Mouse (Mus musculus) CD4-positive, CD25-positive, alpha-beta regulatory T cell, adult 9 weeks (primary cell): ENCODE results near the gene Olfr1138. TPM values are rescaled to one million over a fixed set of nuclear protein-coding genes. Genes with fewer than 3 reads are reported as not detected.

ENCODE experiments used
- polyA plus RNA-seq: library from polyadenylated mRNA; unstranded; fragments of 100-300 nt; shearing (Covaris generic); gene quantifications from one replicate; pipeline ENCODE4 v1.2.1, GENCODE M21; 2017

The Olfr1138 gene
- polyA plus RNA-seq: not detected

DNA sequence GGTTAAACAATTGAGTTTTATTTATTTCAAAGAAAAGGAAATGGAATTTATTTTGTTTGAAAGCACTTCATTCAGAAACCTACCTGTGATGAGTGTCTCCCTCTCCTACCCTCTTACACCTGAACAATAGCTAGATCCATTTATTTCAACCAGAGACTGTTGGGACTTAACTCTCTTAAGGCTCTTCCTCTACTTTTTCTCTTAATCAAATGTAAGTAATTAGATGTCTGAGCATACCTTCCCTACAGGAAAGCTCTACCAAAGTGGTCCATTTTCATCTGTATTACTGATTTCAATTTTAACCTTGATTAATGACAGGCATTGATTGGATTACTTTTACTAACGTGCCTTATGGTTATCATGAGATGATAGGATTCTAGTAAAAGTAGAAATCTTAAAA, at the start of gene Olfr1138:
Olfr1138 (minus strand) TSS at position 101 of the 400 bp plus-strand sequence.

DNA sequence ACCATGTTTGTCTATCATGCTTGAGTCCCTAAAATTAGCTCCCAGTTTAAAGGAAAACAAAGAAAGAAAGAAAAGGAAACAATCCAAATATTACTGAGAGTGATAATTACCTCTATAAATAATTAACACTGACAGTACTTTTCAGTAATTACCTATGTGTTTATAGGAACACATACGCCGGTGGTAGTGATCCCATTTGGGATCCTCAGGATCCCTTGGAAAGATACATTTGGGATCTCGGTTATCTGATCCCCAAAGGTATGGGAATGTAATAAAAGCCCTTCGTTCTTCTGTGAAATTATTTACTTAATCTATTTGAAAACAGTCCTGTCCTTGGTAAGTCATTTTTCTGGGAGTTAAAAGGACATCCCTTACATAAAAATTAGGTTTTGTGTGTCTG, 39.4 kb upstream of the Olfr1138 start, which contains the start of gene Olfr152:
Olfr152 (plus strand) TSS at position 301 of the 400 bp plus-strand sequence.

DNA sequence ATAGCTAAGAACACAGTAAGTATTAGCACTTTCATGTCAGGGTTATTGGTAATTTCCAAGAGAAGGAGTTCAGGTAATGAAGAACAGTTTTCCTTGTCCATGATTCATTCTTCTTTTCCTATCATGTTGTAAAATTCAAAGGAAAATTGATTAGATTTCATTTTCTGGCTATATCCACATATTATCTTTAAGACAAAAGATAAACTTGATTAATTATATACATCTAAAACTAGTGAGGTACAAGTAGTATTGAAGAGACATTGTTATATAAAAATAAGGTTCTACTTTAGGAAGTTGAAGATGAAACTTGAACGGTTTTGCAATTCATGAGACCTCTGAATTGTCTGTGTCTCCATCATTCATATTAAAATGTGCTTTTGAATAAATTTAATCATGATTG, 14.1 kb upstream of the Olfr1138 start, which contains the start of gene Olfr1141:
Olfr1141 (minus strand) TSS at position 101 of the 400 bp plus-strand sequence.

DNA sequence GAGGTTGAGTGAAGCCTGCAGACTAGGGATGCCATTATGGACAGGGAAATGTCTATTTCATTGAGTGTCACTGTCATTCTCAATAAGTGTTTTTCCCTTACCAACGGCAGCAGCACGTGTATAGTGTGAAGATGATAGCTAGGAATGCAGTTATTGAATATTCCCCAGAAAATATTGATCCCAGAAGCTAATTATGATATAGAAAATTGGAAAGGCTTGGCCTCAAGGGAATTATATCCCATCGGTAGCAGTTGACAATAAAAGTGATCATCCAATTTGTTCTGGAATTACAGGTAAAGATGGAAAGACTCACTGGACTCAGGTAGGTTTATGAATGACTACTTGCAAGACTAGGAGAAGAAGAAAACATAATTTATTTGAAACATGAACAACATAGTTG, 3.7 kb upstream of the Olfr1138 start, which contains the start of gene Olfr1140:
Olfr1140 (plus strand) TSS at position 301 of the 400 bp plus-strand sequence.

DNA sequence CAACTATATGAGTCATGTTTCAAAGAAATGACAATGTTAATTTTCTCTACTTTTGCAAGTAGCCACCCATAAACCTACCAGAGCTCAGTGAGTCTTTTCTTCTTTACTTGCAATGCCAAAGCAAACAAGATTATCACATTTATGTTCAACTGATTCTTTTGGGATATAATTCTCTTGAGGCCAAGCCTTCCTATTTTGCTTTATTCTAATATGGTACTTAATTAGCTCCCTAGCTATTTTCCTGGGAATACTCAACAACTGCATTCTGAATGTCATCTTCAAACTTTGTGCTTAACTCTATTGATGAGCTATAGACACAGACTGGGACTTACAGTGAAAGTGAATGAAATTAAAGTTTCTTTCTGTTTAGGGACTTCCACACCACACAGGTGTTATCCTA, 26.7 kb downstream of the Olfr1138 start, which contains the start of gene Olfr1137:
Olfr1137 (minus strand) TSS at position 101 of the 400 bp plus-strand sequence.

DNA sequence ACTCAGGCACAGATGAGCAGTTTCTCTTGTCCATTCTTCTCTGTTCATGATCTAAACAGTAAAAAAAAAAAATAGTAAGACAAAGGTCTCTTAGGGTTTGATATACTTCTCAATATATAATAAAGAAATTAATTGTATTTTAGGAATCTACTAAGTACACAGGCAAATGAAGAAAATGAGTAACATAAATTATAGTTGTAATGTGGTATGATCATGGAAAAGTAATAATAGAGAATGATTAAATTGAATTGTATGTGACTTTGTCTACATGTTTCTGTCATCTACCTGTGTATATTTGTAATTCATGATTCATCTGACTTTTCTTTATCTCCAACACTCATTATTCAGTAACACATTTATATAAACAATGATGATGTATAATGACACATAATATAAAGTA, 45.9 kb downstream of the Olfr1138 start, which contains the start of gene Olfr1136:
Olfr1136 (minus strand) TSS at position 101 of the 400 bp plus-strand sequence.

Other genes with a start within 250 kb of the Olfr1138 start
- gene Pramel7, start 242.9 kb downstream of the Olfr1138 start, polyA plus RNA-seq: not detected
- gene Pramel6, start 233.4 kb downstream of the Olfr1138 start, polyA plus RNA-seq: not detected
- not detected for gene Olfr153, start 208.2 kb downstream of the Olfr1138 start, polyA plus RNA-seq
- gene Olfr1128, start 194.4 kb downstream of the Olfr1138 start, polyA plus RNA-seq: not detected
- not detected for gene Olfr1129, start 166.1 kb downstream of the Olfr1138 start, polyA plus RNA-seq
- not detected for gene Olfr1130, start 133.8 kb downstream of the Olfr1138 start, polyA plus RNA-seq
- not detected for gene Olfr1131, start 112.9 kb downstream of the Olfr1138 start, polyA plus RNA-seq
- not detected for gene Olfr1132, start 102.4 kb downstream of the Olfr1138 start, polyA plus RNA-seq
- not detected for gene Olfr1133, start 92.6 kb downstream of the Olfr1138 start, polyA plus RNA-seq
- gene Olfr1134, start 81.5 kb downstream of the Olfr1138 start, polyA plus RNA-seq: not detected
- gene Olfr1135, start 66.3 kb downstream of the Olfr1138 start, polyA plus RNA-seq: not detected
- not detected for gene Olfr1136, start 46.0 kb downstream of the Olfr1138 start, polyA plus RNA-seq
- not detected for gene Olfr1137, start 26.8 kb downstream of the Olfr1138 start, polyA plus RNA-seq
- not detected for gene Olfr1140, start 3.8 kb upstream of the Olfr1138 start, polyA plus RNA-seq
- not detected for gene Olfr1141, start 14.0 kb upstream of the Olfr1138 start, polyA plus RNA-seq
- not detected for gene Olfr152, start 39.5 kb upstream of the Olfr1138 start, polyA plus RNA-seq
- gene Olfr1143, start 60.6 kb upstream of the Olfr1138 start, polyA plus RNA-seq: not detected
- gene Olfr1145, start 69.8 kb upstream of the Olfr1138 start, polyA plus RNA-seq: not detected
- gene Olfr1148, start 90.6 kb upstream of the Olfr1138 start, polyA plus RNA-seq: not detected
- not detected for gene Olfr1150-ps1, start 104.0 kb upstream of the Olfr1138 start, polyA plus RNA-seq
- gene Olfr1151, start 115.9 kb upstream of the Olfr1138 start, polyA plus RNA-seq: not detected
- 0.04 TPM for gene Olfr1152, start 126.5 kb upstream of the Olfr1138 start, polyA plus RNA-seq
- gene Olfr1153, start 155.0 kb upstream of the Olfr1138 start, polyA plus RNA-seq: not detected
- gene Olfr1154, start 165.2 kb upstream of the Olfr1138 start, polyA plus RNA-seq: not detected
- gene Olfr1155, start 205.2 kb upstream of the Olfr1138 start, polyA plus RNA-seq: not detected
- 0.11 TPM for gene Olfr1156, start 213.1 kb upstream of the Olfr1138 start, polyA plus RNA-seq
- gene Olfr1157, start 228.3 kb upstream of the Olfr1138 start, polyA plus RNA-seq: not detected
- gene Olfr74, start 234.7 kb upstream of the Olfr1138 start, polyA plus RNA-seq: not detected